Mouse (Mus musculus) stomach, postnatal 0 days (tissue): Measurements from ENCODE around the gene Ssbp2. TPM values are rescaled to one million over a fixed set of nuclear protein-coding genes. Genes with fewer than 3 reads are reported as not detected.

Experiments
- ATAC-seq: fragments of 200-750 bp; cut with Nextera tagmentation; 2 replicates; pipeline ENCODE4 v1.8.0; 2017; ENCODE audit not compliant: low FRiP score, low TSS enrichment
- DNase-seq: peaks from one replicate; pipeline ENCODE4 v3.0.0-alpha.2; 2016; ENCODE audit warnings: low spot score
- H3K27ac ChIP-seq: fragments of 300-500 bp; sonication (generic); replicated peaks from 2 replicates; pipeline ENCODE4 v1.5.1; 2014; ENCODE audit warnings: mild to moderate bottlenecking, control low read depth
- H3K27me3 ChIP-seq: fragments of 300-500 bp; sonication (generic); 2 replicates; pipeline ENCODE4 v1.6.1; 2014; ENCODE audit warnings: low read length; ENCODE audit not compliant: control insufficient read depth, insufficient read depth
- H3K36me3 ChIP-seq: fragments of 300-500 bp; sonication (generic); 2 replicates; pipeline ENCODE4 v1.6.1; 2014; ENCODE audit warnings: low read length, mixed read lengths; ENCODE audit not compliant: control insufficient read depth, insufficient read depth
- H3K4me1 ChIP-seq: fragments of 300-500 bp; sonication (generic); replicated peaks from 2 replicates; pipeline ENCODE4 v1.6.1; 2014; ENCODE audit warnings: antibody characterized with exemption; ENCODE audit not compliant: control insufficient read depth, insufficient read depth
- H3K4me2 ChIP-seq: fragments of 300-500 bp; sonication (generic); replicated peaks from 2 replicates; pipeline ENCODE4 v1.6.1; 2014; ENCODE audit warnings: low read depth, mild to moderate bottlenecking, control low read depth, moderate library complexity
- H3K4me3 ChIP-seq: fragments of 300-500 bp; sonication (generic); 2 replicates; pipeline ENCODE4 v1.5.1; 2014; ENCODE audit warnings: low read depth, low read length, control low read depth
- H3K9ac ChIP-seq: fragments of 300-500 bp; sonication (generic); 2 replicates; pipeline ENCODE4 v1.6.1; 2014; ENCODE audit warnings: mild to moderate bottlenecking, low read length, control low read depth, mixed read lengths
- H3K9me3 ChIP-seq: fragments of 300-500 bp; sonication (generic); 2 replicates; pipeline ENCODE4 v1.6.1; 2016; ENCODE audit warnings: low read length; ENCODE audit not compliant: control insufficient read depth
- CTCF ChIP-seq: IDR thresholded peaks from 2 replicates; pipeline ENCODE4 v1.5.1; 2016; ENCODE audit warnings: antibody characterized with exemption, low read depth, mild to moderate bottlenecking, moderate library complexity
- EP300 ChIP-seq: optimal IDR thresholded peaks from 2 replicates; pipeline ENCODE3; 2016; ENCODE audit warnings: antibody characterized with exemption
- WGBS: fragments of 180-500 bp; shearing (Covaris S2); extraction: QIAGEN DNeasy Blood & Tissue Kit; methylation state at CpG from one replicate; pipeline ENCODE4 v1.1.7; 2014; 5-methylcytosine and 5-hydroxymethylcytosine counted together
- polyA plus RNA-seq: library from polyadenylated mRNA; unstranded; fragments of >200 nt; fragmentation: Nextera tagmentation; extraction: Ambion mirVana; gene quantifications from 2 replicates; pipeline ENCODE4 v1.2.1, GENCODE M21; 2015

Ssbp2 gene
- polyA plus RNA-seq: 59.2 and 69.0 TPM in 2 replicates

GRCm38 (mm10) chr13:91459896-91460620 lies at the start of gene Ssbp2:
Gene Ssbp2 (plus strand): TSS chr13:91460283.
- ATAC-seq (peak; percentile 59), DNase-seq (no peak)
- TF ChIP-seq EP300 (no peak), CTCF (no peak)
- Histone ChIP-seq H3K4me3 (peak within 1 kb of the TSS; percentile 90), H3K4me1 (no peaks in the 10 kb centered on the region), H3K4me2 (peak within 1 kb of the TSS; percentile 77), H3K36me3 (no peaks in the 10 kb centered on the region), H3K27me3 (no peaks in the 10 kb centered on the region), H3K27ac (peak within 1 kb of the TSS; percentile 94), H3K9me3 (no peaks in the 10 kb centered on the region), H3K9ac (peak within 1 kb of the TSS; percentile 84)
- 10% methylated on average over 26 of the region's 29 CpGs for WGBS

- Histone ChIP-seq H3K4me3 (no peak overlapping the region), H3K27ac (no peak overlapping the region), H3K4me2 (no peak overlapping the region), H3K9me3 (no peaks in the 10 kb centered on the region), H3K9ac (no peak overlapping the region), H3K4me1 (no peaks in the 10 kb centered on the region), H3K36me3 (no peaks in the 10 kb centered on the region), H3K27me3 (no peaks in the 10 kb centered on the region)
- DNase-seq (no peak), ATAC-seq (no peak)
- no peak for TF ChIP-seq CTCF
- WGBS: 70% methylated on average over 5 of the region's 5 CpGs
These were observed 46.2 kb upstream of the Ssbp2 start for GRCm38 (mm10) chr13:91413752-91414503.

- 0 out of 2 replicates have a peak, but pooled peaks cover 2% of the 10 kb centered on the region for H3K4me1 ChIP-seq
- no peaks in the 10 kb centered on the region for H3K36me3 ChIP-seq
- TF ChIP-seq EP300 (no peak), CTCF (no peak)
- WGBS: 53% methylated on average over 4 of the region's 4 CpGs
- H3K9ac ChIP-seq: no peak overlapping the region
- no peak overlapping the region for H3K4me2 ChIP-seq
- no peak for DNase-seq
- H3K9me3 ChIP-seq: no peaks in the 10 kb centered on the region
- no peak overlapping the region for H3K27ac ChIP-seq
- H3K27me3 ChIP-seq: no peaks in the 10 kb centered on the region
- no peak overlapping the region for H3K4me3 ChIP-seq
- ATAC-seq: no peak
These were observed 44.2 kb upstream of the Ssbp2 start for GRCm38 (mm10) chr13:91415896-91416295.

GRCm38 (mm10) chr13:91416698-91417097 lies 43.4 kb upstream of the Ssbp2 start:
- Histone ChIP-seq H3K27ac (no peak overlapping the region), H3K4me3 (no peak overlapping the region), H3K9me3 (no peaks in the 10 kb centered on the region), H3K27me3 (no peaks in the 10 kb centered on the region), H3K4me1 (0 out of 2 replicates have a peak, but pooled peaks cover 2% of the 10 kb centered on the region), H3K9ac (no peak overlapping the region), H3K4me2 (no peak overlapping the region), H3K36me3 (no peaks in the 10 kb centered on the region)
- ATAC-seq (no peak), DNase-seq (no peak)
- TF ChIP-seq EP300 (no peak), CTCF (no peak)
- 77% methylated on average over 2 of the region's 2 CpGs for WGBS

- Histone ChIP-seq H3K4me1 (0 out of 2 replicates have a peak, but pooled peaks cover 2% of the 10 kb centered on the region), H3K9ac (no peak overlapping the region), H3K4me2 (no peak overlapping the region; the same call in 1 of the 2 replicates), H3K27ac (no peak overlapping the region), H3K4me3 (no peak overlapping the region), H3K27me3 (no peaks in the 10 kb centered on the region), H3K36me3 (no peaks in the 10 kb centered on the region), H3K9me3 (no peaks in the 10 kb centered on the region)
- DNase-seq (peak; percentile 49), ATAC-seq (no peak; the same call in 1 of the 2 replicates)
- 12% methylated on average over 9 of the region's 9 CpGs for whole genome bisulfite sequencing
- TF ChIP-seq CTCF: no peak
- no peak for TF ChIP-seq EP300
These were observed 38.6 kb upstream of the Ssbp2 start for GRCm38 (mm10) chr13:91421387-91421949.

- Histone ChIP-seq H3K4me2 (no peak overlapping the region), H3K9ac (no peak overlapping the region), H3K36me3 (no peaks in the 10 kb centered on the region), H3K4me3 (no peak overlapping the region), H3K27me3 (no peaks in the 10 kb centered on the region), H3K9me3 (no peaks in the 10 kb centered on the region), H3K4me1 (no peaks in the 10 kb centered on the region; the same call in 1 of the 2 replicates), H3K27ac (no peak overlapping the region)
- no peak for ATAC-seq
- DNase-seq: no peak
- whole genome bisulfite sequencing: 54% methylated on average over 5 of the region's 5 CpGs
- TF ChIP-seq EP300 (no peak), CTCF (no peak)
These were observed 29.2 kb upstream of the Ssbp2 start for GRCm38 (mm10) chr13:91430867-91431266.
